Mouse (Mus musculus): Measurements from ENCODE around the gene Nosip.
"Not testable (repeated sequence)": the region's sequence is repeated elsewhere in the genome, so short reads cannot be mapped to it uniquely, and the experiment has no call there.

Nosip gene

GRCm38 (mm10) chr7:45112529-45112928, 50.3 kb downstream of the Nosip start:
- no peak for DNase-seq (ENCODE audit: low read depth, low spot score)

GRCm38 (mm10) chr7:45113476-45113875, 51.2 kb downstream of the Nosip start:
- no peak for DNase-seq (ENCODE audit: low read depth, low spot score)

- DNase-seq (ENCODE audit: low read depth, low spot score), result no peak
Observed at GRCm38 (mm10) chr7:45117566-45117965, 55.3 kb downstream of the Nosip start.

GRCm38 (mm10) chr7:45118336-45118735, 56.1 kb downstream of the Nosip start:
- DNase-seq (ENCODE audit: low read depth, low spot score), result no peak

- DNase-seq (ENCODE audit: low read depth, low spot score), result no peak
Observed at GRCm38 (mm10) chr7:45119780-45120709, 57.8 kb downstream of the Nosip start.

- no peak for DNase-seq (ENCODE audit: low read depth, low spot score)
Observed at GRCm38 (mm10) chr7:45121404-45121803, 59.2 kb downstream of the Nosip start.

GRCm38 (mm10) chr7:45121966-45122365, 59.7 kb downstream of the Nosip start:
- no peak for DNase-seq (ENCODE audit: low read depth, low spot score)

GRCm38 (mm10) chr7:45122561-45123185, 60.4 kb downstream of the Nosip start:
- DNase-seq (ENCODE audit: low read depth, low spot score), result no peak

GRCm38 (mm10) chr7:45123186-45123570, 60.9 kb downstream of the Nosip start:
- DNase-seq (ENCODE audit: low read depth, low spot score), result no peak

GRCm38 (mm10) chr7:45124224-45125143, 62.3 kb downstream of the Nosip start, which contains the start of gene Rps11:
Gene Rps11 (minus strand): TSS chr7:45124439.
- peak; percentile 100 for DNase-seq (ENCODE audit: low read depth, low spot score)

GRCm38 (mm10) chr7:45125144-45125600, 62.9 kb downstream of the Nosip start:
- DNase-seq (ENCODE audit: low read depth, low spot score), result no peak

GRCm38 (mm10) chr7:45125649-45126048, 63.4 kb downstream of the Nosip start:
- not testable (repeated sequence) for DNase-seq (ENCODE audit: low read depth, low spot score)

GRCm38 (mm10) chr7:45126147-45126843, 64.1 kb downstream of the Nosip start:
- no peak for DNase-seq (ENCODE audit: low read depth, low spot score)

GRCm38 (mm10) chr7:45126844-45127699, 64.8 kb downstream of the Nosip start:
- no peak for DNase-seq (ENCODE audit: low read depth, low spot score)
